Mouse (Mus musculus): ENCODE measurements at regions not wholly inside any gene's neighbourhood (a gene's known extent, or its start where the extent isn't known, plus 50 kb on each side); places are given as distances from the start of the nearest gene placed in this dataset.

DNA sequence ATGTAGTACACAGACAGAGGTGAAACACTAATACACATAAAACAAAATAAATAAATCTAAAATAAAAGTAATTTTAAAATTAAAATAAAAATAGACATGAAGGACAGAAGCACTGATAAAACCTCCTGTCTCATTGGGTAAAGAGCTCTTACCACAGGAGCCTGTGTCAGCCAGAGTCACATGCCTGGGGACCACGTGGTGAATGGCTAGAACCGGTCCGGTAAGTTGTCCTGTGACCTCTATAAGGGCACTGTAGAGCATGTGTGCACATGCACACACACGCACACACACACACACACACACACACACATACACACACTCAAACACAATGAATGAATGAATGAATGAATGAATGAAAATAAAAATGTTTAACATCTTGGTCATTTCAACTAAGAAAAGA, 89.8 kb upstream of the Slc45a1 start:
- no peak for TF ChIP-seq POLR2A (IDR thresholded peaks at IDR 0.05; ENCODE audit: control insufficient read depth, low read depth, low read length)
- no peak for TF ChIP-seq CTCF (IDR thresholded peaks at IDR 0.05; ENCODE audit: control insufficient read depth, insufficient read depth, insufficient replicate concordance, low read depth, low read length)
